Mouse (Mus musculus) embryonic facial prominence, embryonic 14.5 days (tissue): ENCODE results near the gene Prpf6. TPM values are rescaled to one million over a fixed set of nuclear protein-coding genes. Genes with fewer than 3 reads are reported as not detected.
A peak's percentile ranks its signal among the peaks of the same experiment; 100 is the strongest.

Source experiments
- ATAC-seq: fragments of 200-750 bp; cut with Nextera tagmentation; 2 replicates; pipeline ENCODE4 v1.8.0; 2017; ENCODE audit warnings: low read depth, moderate number of reproducible peaks, moderate TSS enrichment
- DNase-seq: peaks from one replicate; pipeline ENCODE4 v3.0.0-alpha.2; 2015; ENCODE audit warnings: low spot score
- H3K27ac ChIP-seq: fragments of 300-500 bp; sonication (generic); replicated peaks from 2 replicates; pipeline ENCODE4 v1.5.1; 2014; ENCODE audit warnings: low read depth, mild to moderate bottlenecking, low read length, moderate library complexity
- H3K27me3 ChIP-seq: fragments of 300-500 bp; sonication (generic); replicated peaks from 2 replicates; pipeline ENCODE4 v1.6.1; 2014; ENCODE audit warnings: low read length; ENCODE audit not compliant: control insufficient read depth, insufficient read depth
- H3K36me3 ChIP-seq: fragments of 300-500 bp; sonication (generic); 2 replicates; pipeline ENCODE4 v1.6.1; 2014; ENCODE audit warnings: low read length, mixed read lengths; ENCODE audit not compliant: control insufficient read depth, insufficient read depth
- H3K4me1 ChIP-seq: fragments of 300-500 bp; sonication (generic); 2 replicates; pipeline ENCODE4 v1.6.1; 2014; ENCODE audit warnings: antibody characterized with exemption, low read length; ENCODE audit not compliant: control insufficient read depth, insufficient read depth
- H3K4me2 ChIP-seq: fragments of 300-500 bp; sonication (generic); 2 replicates; pipeline ENCODE4 v1.6.1; 2014; ENCODE audit warnings: low read depth, mild to moderate bottlenecking, low read length, moderate library complexity, mixed read lengths
- H3K4me3 ChIP-seq: fragments of 300-500 bp; sonication (generic); 2 replicates; pipeline ENCODE4 v1.5.1; 2014; ENCODE audit warnings: low read depth, mild to moderate bottlenecking, low read length
- H3K9ac ChIP-seq: fragments of 300-500 bp; sonication (generic); 2 replicates; pipeline ENCODE4 v1.6.1; 2014; ENCODE audit warnings: low read depth, mild to moderate bottlenecking, low read length, moderate library complexity, mixed read lengths
- H3K9me3 ChIP-seq: fragments of 300-500 bp; sonication (generic); 2 replicates; pipeline ENCODE4 v1.6.1; 2016; ENCODE audit warnings: low read length; ENCODE audit not compliant: control insufficient read depth
- WGBS: fragments of 180-500 bp; shearing (Covaris S2); extraction: QIAGEN DNeasy Blood & Tissue Kit; methylation state at CpG from one replicate; pipeline ENCODE4 v1.1.7; 2014; 5-methylcytosine and 5-hydroxymethylcytosine counted together
- polyA plus RNA-seq: library from polyadenylated mRNA; unstranded; fragments of >200 nt; fragmentation: Nextera tagmentation; extraction: Ambion mirVana; gene quantifications from 2 replicates; pipeline ENCODE4 v1.2.1, GENCODE M21; 2014

Prpf6 gene
- polyA plus RNA-seq, 1 experiment from 2014 or later: 57.4 TPM

GRCm38 (mm10) chr2:181689466-181690160 is 97.9 kb downstream of the Prpf6 start:
- H3K4me1 ChIP-seq: peaks cover 9% of the 10 kb centered on the region; the same call in 1 of the 2 replicates
- no peak overlapping the region for H3K4me3 ChIP-seq
- DNase-seq: no peak
- WGBS: 90% methylated on average over 10 of the region's 10 CpGs
- H3K27ac ChIP-seq: no peak overlapping the region
- peaks cover 51% of the 10 kb centered on the region for H3K36me3 ChIP-seq
- no peak overlapping the region for H3K9ac ChIP-seq
- H3K4me2 ChIP-seq: no peak overlapping the region
- no peak for ATAC-seq
- no peaks in the 10 kb centered on the region for H3K27me3 ChIP-seq
- no peaks in the 10 kb centered on the region for H3K9me3 ChIP-seq

GRCm38 (mm10) chr2:181691083-181691482 is 99.4 kb downstream of the Prpf6 start:
- no peak for ATAC-seq
- H3K36me3 ChIP-seq: peaks cover 47% of the 10 kb centered on the region
- no peak overlapping the region for H3K9ac ChIP-seq

DNA sequence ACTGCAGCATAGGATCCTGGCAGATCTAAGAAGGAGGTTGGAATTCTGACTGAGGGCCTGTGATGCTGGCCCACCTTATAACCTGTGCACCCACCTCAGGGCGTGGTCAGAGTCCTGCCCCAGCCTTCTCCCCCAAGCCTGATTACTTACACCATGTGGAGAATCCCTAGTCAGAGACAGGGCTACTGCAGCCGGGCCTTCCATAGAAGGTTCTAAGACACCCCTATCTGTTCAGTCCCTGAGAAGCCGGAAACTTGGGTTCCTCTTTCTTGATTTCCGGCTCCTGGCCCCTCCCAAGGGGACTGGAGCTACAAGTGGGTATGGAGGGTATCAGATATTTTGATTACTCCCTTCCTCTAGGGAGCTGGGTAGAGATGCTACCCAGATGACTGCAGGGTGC is 99.9 kb downstream of the Prpf6 start:
- DNase-seq: no peak
- 89% methylated on average over 4 of the region's 4 CpGs for WGBS
- peaks cover 9% of the 10 kb centered on the region; the same call in 1 of the 2 replicates for H3K4me1 ChIP-seq

More at GRCm38 (mm10) chr2:181691083-181691482, 99.4 kb downstream of the Prpf6 start:
- Histone ChIP-seq H3K9me3 (no peaks in the 10 kb centered on the region), H3K4me2 (no peak overlapping the region), H3K27me3 (no peaks in the 10 kb centered on the region), H3K27ac (no peak overlapping the region), H3K4me1 (peaks cover 9% of the 10 kb centered on the region; the same call in 1 of the 2 replicates), H3K4me3 (no peak overlapping the region)
- DNase-seq: no peak
- WGBS: 84% methylated on average over 6 of the region's 6 CpGs

DNA sequence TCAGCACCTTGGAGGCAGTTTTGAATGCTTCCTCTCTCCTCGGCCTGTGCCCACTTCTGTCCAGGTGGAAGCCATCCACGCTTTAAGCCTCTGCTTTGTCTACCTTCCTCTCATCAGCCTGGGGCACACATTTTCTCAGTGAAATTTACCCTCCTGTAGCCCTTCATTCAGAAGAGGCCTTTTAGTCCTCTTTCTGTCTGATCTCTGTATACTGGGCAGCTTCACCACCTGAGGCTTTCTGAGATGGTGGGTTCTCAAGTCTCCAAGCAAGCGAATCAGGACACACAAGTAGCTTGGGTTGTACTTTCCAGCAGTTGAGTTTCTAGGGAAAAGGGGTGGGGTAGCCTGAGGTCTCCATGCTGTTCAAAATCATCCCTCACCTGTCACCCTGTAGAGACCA is 100.6 kb downstream of the Prpf6 start:
- DNase-seq: no peak
- H3K4me3 ChIP-seq: peak overlapping the region; percentile 79; the same call in 1 of the 2 replicates
- peak overlapping the region; percentile 83; the same call in 1 of the 2 replicates for H3K9ac ChIP-seq
- no peaks in the 10 kb centered on the region for H3K27me3 ChIP-seq
- H3K4me1 ChIP-seq: peaks cover 9% of the 10 kb centered on the region; the same call in 1 of the 2 replicates
- H3K4me2 ChIP-seq: peak overlapping the region; percentile 93
- no peak for ATAC-seq
- no peaks in the 10 kb centered on the region for H3K9me3 ChIP-seq
- 87% methylated on average over 3 of the region's 3 CpGs for WGBS
- peaks cover 35% of the 10 kb centered on the region for H3K36me3 ChIP-seq
- H3K27ac ChIP-seq: no peak overlapping the region

More for the DNA sequence above, 99.9 kb downstream of the Prpf6 start:
- H3K27ac ChIP-seq: no peak overlapping the region
- H3K4me3 ChIP-seq: no peak overlapping the region
- no peak for ATAC-seq
- H3K9ac ChIP-seq: no peak overlapping the region
- no peaks in the 10 kb centered on the region for H3K9me3 ChIP-seq
- no peaks in the 10 kb centered on the region for H3K27me3 ChIP-seq
- no peak overlapping the region for H3K4me2 ChIP-seq
- peaks cover 42% of the 10 kb centered on the region for H3K36me3 ChIP-seq

- no peaks in the 10 kb centered on the region for H3K9me3 ChIP-seq
- ATAC-seq (peak; percentile 91), DNase-seq (peak; percentile 92)
- H3K4me3 ChIP-seq: peak within 1 kb of the TSS; percentile 79
- WGBS: 1% methylated on average over 48 of the region's 75 CpGs
- H3K9ac ChIP-seq: peak within 1 kb of the TSS; percentile 83
- peaks cover 9% of the 10 kb centered on the region; the same call in 1 of the 2 replicates for H3K4me1 ChIP-seq
- H3K36me3 ChIP-seq: peaks cover 22% of the 10 kb centered on the region
- H3K27ac ChIP-seq: peak within 1 kb of the TSS; percentile 61
- H3K4me2 ChIP-seq: peak within 1 kb of the TSS; percentile 93
- no peaks in the 10 kb centered on the region for H3K27me3 ChIP-seq
Measured at GRCm38 (mm10) chr2:181693339-181694280, 101.9 kb downstream of the Prpf6 start, which contains the start of gene Rgs19. TSS of gene Rgs19 (minus strand) at chr2:181693977.

GRCm38 (mm10) chr2:181694581-181694980 is 102.9 kb downstream of the Prpf6 start:
- Histone ChIP-seq H3K27me3 (no peaks in the 10 kb centered on the region), H3K9ac (peak overlapping the region; percentile 83), H3K9me3 (no peaks in the 10 kb centered on the region), H3K36me3 (peaks cover 12% of the 10 kb centered on the region), H3K4me3 (no peak overlapping the region; the same call in 1 of the 2 replicates), H3K4me2 (peak overlapping the region; percentile 93), H3K4me1 (peaks cover 9% of the 10 kb centered on the region; the same call in 1 of the 2 replicates), H3K27ac (peak overlapping the region; percentile 61; the same call in 1 of the 2 replicates)
- 86% methylated on average over 3 of the region's 3 CpGs for WGBS
- ATAC-seq (no peak), DNase-seq (no peak)

DNA sequence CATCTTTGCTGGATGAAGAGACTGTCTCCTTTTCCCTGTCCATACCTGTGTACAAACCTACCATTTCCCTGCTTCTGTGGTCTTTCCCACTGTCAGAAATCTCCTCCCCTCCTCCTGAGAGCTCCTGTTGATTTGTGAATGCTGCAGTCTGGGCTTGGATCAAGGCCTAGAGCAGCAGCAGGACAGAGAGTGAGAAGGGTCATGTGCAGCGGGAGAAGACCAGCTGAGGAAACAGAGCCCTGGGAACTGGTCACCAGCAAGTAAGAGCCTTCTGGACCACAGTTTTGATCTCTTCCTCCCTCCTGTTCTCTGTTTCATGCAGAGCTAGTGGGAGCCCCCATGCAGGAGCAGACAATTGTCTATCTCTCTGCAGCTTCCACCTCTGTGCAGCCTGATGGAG is 104.1 kb downstream of the Prpf6 start:
- Histone ChIP-seq H3K4me2 (no peak overlapping the region), H3K9me3 (no peaks in the 10 kb centered on the region), H3K4me3 (no peak overlapping the region), H3K4me1 (peaks cover 9% of the 10 kb centered on the region; the same call in 1 of the 2 replicates), H3K9ac (no peak overlapping the region), H3K27me3 (no peaks in the 10 kb centered on the region), H3K36me3 (no peaks in the 10 kb centered on the region), H3K27ac (no peak overlapping the region)
- DNase-seq (no peak), ATAC-seq (no peak)
- 59% methylated on average over 1 of the region's 1 CpGs for WGBS

- Histone ChIP-seq H3K4me1 (peaks cover 9% of the 10 kb centered on the region; the same call in 1 of the 2 replicates), H3K4me2 (no peak overlapping the region), H3K4me3 (no peak overlapping the region), H3K36me3 (no peaks in the 10 kb centered on the region), H3K27me3 (no peaks in the 10 kb centered on the region), H3K9me3 (no peaks in the 10 kb centered on the region), H3K9ac (no peak overlapping the region), H3K27ac (no peak overlapping the region)
- ATAC-seq (no peak), DNase-seq (no peak)
- 71% methylated on average over 33 of the region's 33 CpGs for WGBS
Measured at GRCm38 (mm10) chr2:181696801-181697420, 105.2 kb downstream of the Prpf6 start.
